Mouse (Mus musculus): ENCODE measurements around the gene Fam216a. TPM values are rescaled to one million over a fixed set of nuclear protein-coding genes. Genes with fewer than 3 reads are reported as not detected.

The Fam216a gene
- total and polyA plus RNA-seq, 3 experiments = 10.7 to 12.3 (median 11.1) TPM

- Histone ChIP-seq H3K4me3 (peak within 1 kb of the TSS; percentile 82), H3K4me1 (ENCODE audit: control insufficient read depth, insufficient read depth, low read length) (no peaks in the 10 kb centered on the region), H3K9ac (ENCODE audit: low read depth, low read length) (peak within 1 kb of the TSS; percentile 84), H3K27ac (peak within 1 kb of the TSS; percentile 91), H3K27me3 (ENCODE audit: control insufficient read depth, insufficient read depth, low read length) (no peaks in the 10 kb centered on the region), H3K79me2 (replicated peaks; ENCODE audit: control insufficient read depth, insufficient read depth, low read length) (no peaks in the 10 kb centered on the region), H3K36me3 (ENCODE audit: control insufficient read depth, insufficient read depth, low read length) (no peaks in the 10 kb centered on the region)
- intact Hi-C loops (cut with DNase I) = loop anchor here (1.0 kb wide), 1 partner anchor 17 kb away; the partner anchor contains the start of genes Rad9b and Vps29
- TF ChIP-seq CTCF (IDR thresholded peaks at IDR 0.05) (no peak), EP300 (IDR thresholded peaks at IDR 0.05; ENCODE audit: insufficient read depth, low read depth, low read length) (no peak), POLR2A (IDR thresholded peaks at IDR 0.05; ENCODE audit: insufficient read depth, low read depth, low read length) (no peak)
- 1% methylated on average over 44 of the region's 46 CpGs for WGBS
- no peak for DNase-seq
Observed at GRCm38 (mm10) chr5:122371591-122372191, 473 bp downstream of the Fam216a start, which contains the start of gene Gpn3. TSS of gene Gpn3 (plus strand) at chr5:122371876.

- no peak for DNase-seq
- Histone ChIP-seq H3K9ac (ENCODE audit: low read depth, low read length) (peak overlapping the region; percentile 91), H3K27me3 (ENCODE audit: control insufficient read depth, insufficient read depth, low read length) (no peaks in the 10 kb centered on the region), H3K36me3 (ENCODE audit: control insufficient read depth, insufficient read depth, low read length) (no peaks in the 10 kb centered on the region), H3K4me1 (ENCODE audit: control insufficient read depth, insufficient read depth, low read length) (no peaks in the 10 kb centered on the region; the same call in 1 of the 2 replicates), H3K79me2 (replicated peaks; ENCODE audit: control insufficient read depth, insufficient read depth, low read length) (no peaks in the 10 kb centered on the region), H3K4me3 (peak overlapping the region; percentile 76), H3K27ac (peak overlapping the region; percentile 91)
- TF ChIP-seq EP300 (IDR thresholded peaks at IDR 0.05; ENCODE audit: insufficient read depth, low read depth, low read length) (no peak), CTCF (IDR thresholded peaks at IDR 0.05) (peak; percentile 26)
- whole genome bisulfite sequencing = under 1% methylated on average over 49 of the region's 57 CpGs
- intact Hi-C loops (cut with DNase I) = loop anchor here (1.0 to 10.0 kb wide), 2 partner anchors 18 to 200 kb away; partner anchors contain the start of genes Fam216a and Ppp1cc
Observed at GRCm38 (mm10) chr5:122354492-122355067, 17.6 kb downstream of the Fam216a start.

GRCm38 (mm10) chr5:122353807-122354491 lies 18.2 kb downstream of the Fam216a start, which contains the start of the genes Rad9b and Vps29:
TSS of gene Rad9b (minus strand) at chr5:122354233.
TSS of gene Vps29 (plus strand) at chr5:122354369.
- intact Hi-C loops (cut with DNase I) = loop anchor here (1.0 to 10.0 kb wide), 2 partner anchors 18 to 199 kb away; partner anchors contain the start of genes Fam216a and Ppp1cc
- WGBS = 1% methylated on average over 51 of the region's 51 CpGs
- no peaks in the 10 kb centered on the region for H3K79me2 ChIP-seq (replicated peaks; ENCODE audit: control insufficient read depth, insufficient read depth, low read length)
- peak; percentile 98 to 99 for DNase-seq
- peak within 1 kb of the TSS; percentile 91 for H3K9ac ChIP-seq (ENCODE audit: low read depth, low read length)
- H3K4me1 ChIP-seq (ENCODE audit: control insufficient read depth, insufficient read depth, low read length) = no peaks in the 10 kb centered on the region; the same call in 1 of the 2 replicates
- H3K4me3 ChIP-seq = peak within 1 kb of the TSS; percentile 76
- TF ChIP-seq POLR2A (IDR thresholded peaks at IDR 0.05; ENCODE audit: insufficient read depth, low read depth, low read length) (peak; percentile 80), EP300 (IDR thresholded peaks at IDR 0.05; ENCODE audit: insufficient read depth, low read depth, low read length) (no peak), CTCF (IDR thresholded peaks at IDR 0.05) (no peak)
- no peaks in the 10 kb centered on the region for H3K27me3 ChIP-seq (ENCODE audit: control insufficient read depth, insufficient read depth, low read length)
- no peaks in the 10 kb centered on the region for H3K36me3 ChIP-seq (ENCODE audit: control insufficient read depth, insufficient read depth, low read length)
- peak within 1 kb of the TSS; percentile 91 for H3K27ac ChIP-seq

- Histone ChIP-seq H3K79me2 (replicated peaks; ENCODE audit: control insufficient read depth, insufficient read depth, low read length) (no peaks in the 10 kb centered on the region), H3K27me3 (ENCODE audit: control insufficient read depth, insufficient read depth, low read length) (no peaks in the 10 kb centered on the region), H3K36me3 (ENCODE audit: control insufficient read depth, insufficient read depth, low read length) (no peaks in the 10 kb centered on the region), H3K4me3 (no peak overlapping the region), H3K27ac (no peak overlapping the region), H3K9ac (ENCODE audit: low read depth, low read length) (no peak overlapping the region), H3K4me1 (ENCODE audit: control insufficient read depth, insufficient read depth, low read length) (peaks cover 1% of the 10 kb centered on the region)
- WGBS = 79% methylated on average over 4 of the region's 4 CpGs
- intact Hi-C loops (cut with DNase I) = loop anchor here (2.0 kb wide), 1 partner anchor 215 kb away; no protein-coding TSS in a partner anchor
- TF ChIP-seq EP300 (IDR thresholded peaks at IDR 0.05; ENCODE audit: insufficient read depth, low read depth, low read length) (no peak), CTCF (IDR thresholded peaks at IDR 0.05) (peak; percentile 29; the same call in 1 of the 2 replicates)
- no peak for DNase-seq
Observed at GRCm38 (mm10) chr5:122345777-122346176, 26.4 kb downstream of the Fam216a start.

- Histone ChIP-seq H3K9ac (ENCODE audit: low read depth, low read length) (no peak overlapping the region), H3K36me3 (ENCODE audit: control insufficient read depth, insufficient read depth, low read length) (no peaks in the 10 kb centered on the region), H3K4me1 (ENCODE audit: control insufficient read depth, insufficient read depth, low read length) (peaks cover 1% of the 10 kb centered on the region), H3K27ac (no peak overlapping the region), H3K4me3 (no peak overlapping the region), H3K27me3 (ENCODE audit: control insufficient read depth, insufficient read depth, low read length) (no peaks in the 10 kb centered on the region), H3K79me2 (replicated peaks; ENCODE audit: control insufficient read depth, insufficient read depth, low read length) (no peaks in the 10 kb centered on the region)
- no peak for TF ChIP-seq POLR2A (IDR thresholded peaks at IDR 0.05; ENCODE audit: insufficient read depth, low read depth, low read length)
- TF ChIP-seq CTCF (IDR thresholded peaks at IDR 0.05) = peak; percentile 93
- TF ChIP-seq EP300 (IDR thresholded peaks at IDR 0.05; ENCODE audit: insufficient read depth, low read depth, low read length) = peak; percentile 83; the same call in 1 of the 2 replicates
- DNase-seq = peak; percentile 72 to 82
- 8% methylated on average over 5 of the region's 5 CpGs for WGBS
- intact Hi-C loops (cut with DNase I) = loop anchor here (1.0 to 2.0 kb wide), 2 partner anchors 76 to 213 kb away; no protein-coding TSS in a partner anchor
Observed at GRCm38 (mm10) chr5:122344260-122344659, 27.9 kb downstream of the Fam216a start.
